Comparison of ENCODE assay signal across 11 mouse cellular contexts in the genomic region with DNA sequence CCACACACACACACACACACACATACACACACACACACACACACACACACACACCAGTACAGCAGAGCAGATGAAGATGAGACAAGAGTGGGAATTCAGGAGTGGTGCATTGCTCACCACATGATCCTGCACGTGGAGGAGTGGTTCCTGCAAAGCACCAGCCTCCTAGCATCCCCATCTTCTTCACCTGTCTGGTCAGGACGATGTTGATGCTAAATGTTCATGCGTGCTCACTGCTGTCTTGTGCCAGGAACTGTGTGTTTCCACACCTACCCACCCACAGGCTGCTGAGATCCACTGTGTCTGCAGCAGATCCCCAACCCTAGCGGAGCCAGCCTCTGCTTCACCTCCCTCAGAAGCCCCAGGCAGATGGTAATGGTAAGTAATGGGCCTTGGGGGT.
A peak's percentile ranks its signal among the peaks of the same experiment; 100 is the strongest.
DNase-seq lines count a peak whose midpoint lies in the region; ATAC-seq and TF ChIP-seq lines count a peak whose summit lies in the region.
"Had no signal": no experiment of that assay in that cellular context is flagged by ENCODE, and none has a peak within 500 bp of the region (broad histone marks: within the 10 kb centered on the region; RNA-seq: fewer than 3 reads in every experiment).

No protein-coding gene starts in this region.

- no peak for DNase-seq in forebrain, embryonic 11.5 days (ENCODE audit: low spot score)
- DNase-seq in left cerebral cortex, adult 2 months (ENCODE audit: extremely low spot score in 1 of 2, low spot score in 2 of 2), result peak in 1 of 2 experiments; percentile 43
- DNase-seq in left cerebral cortex, postnatal 10 days (ENCODE audit: extremely low spot score in 1 of 2, low spot score in 2 of 2), result no peak
- DNase-seq in spleen, postnatal 10 days (ENCODE audit: low spot score in 2 of 2), result no peak

- H3K9me3 ChIP-seq in forebrain, embryonic 11.5 days (ENCODE audit: control insufficient read depth, low read length), result no peaks in the 10 kb centered on the region
- H3K9me3 ChIP-seq in forebrain, embryonic 16.5 days (ENCODE audit: control insufficient read depth, low read length), result no peaks in the 10 kb centered on the region
- H3K9me3 ChIP-seq in forebrain, embryonic 15.5 days, result no peaks in the 10 kb centered on the region
- H3K9me3 ChIP-seq in midbrain, embryonic 16.5 days (replicated peaks; ENCODE audit: control insufficient read depth, low read length, poor library complexity, severe bottlenecking), result no peaks in the 10 kb centered on the region

- intact Hi-C loops in left cerebral cortex, adult 2 months (cut with DNase I), result loop anchor here (5.0 kb wide), 3 partner anchors 94 to 494 kb away; partner anchors contain the start of gene Cacna1e
- intact Hi-C loops in left cerebral cortex, postnatal 10 days (cut with DNase I), result loop anchor here (1.0 to 10.0 kb wide), 3 partner anchors 218 to 506 kb away; no protein-coding TSS in a partner anchor

- 72% methylated on average over 4 of the region's 4 CpGs for WGBS in forebrain, embryonic 11.5 days
- WGBS in forebrain, embryonic 16.5 days, result 79% methylated on average over 4 of the region's 4 CpGs
- WGBS in forebrain, embryonic 15.5 days, result 82% methylated on average over 4 of the region's 4 CpGs
- WGBS in midbrain, embryonic 16.5 days, result 69% methylated on average over 4 of the region's 4 CpGs

- H3K4me3 ChIP-seq in forebrain, embryonic 11.5 days (ENCODE audit: low read depth, low read length), result no peak overlapping the region
- no peak overlapping the region for H3K4me3 ChIP-seq in forebrain, embryonic 16.5 days (replicated peaks; ENCODE audit: low read length)
- H3K4me3 ChIP-seq in left cerebral cortex, adult 2 months, result no peak overlapping the region
- no peak overlapping the region for H3K4me3 ChIP-seq in forebrain, embryonic 15.5 days
- no peak overlapping the region for H3K4me3 ChIP-seq in midbrain, embryonic 16.5 days (ENCODE audit: low read depth, low read length)
- H3K4me3 ChIP-seq: erythroblast, embryonic 14.5 days had no signal

- no peak overlapping the region for H3K4me2 ChIP-seq in forebrain, embryonic 11.5 days (ENCODE audit: low read depth, low read length, severe bottlenecking)
- no peak overlapping the region for H3K4me2 ChIP-seq in forebrain, embryonic 16.5 days (ENCODE audit: low read length)
- no peak overlapping the region for H3K4me2 ChIP-seq in forebrain, embryonic 15.5 days (replicated peaks)
- no peak overlapping the region for H3K4me2 ChIP-seq in midbrain, embryonic 16.5 days (ENCODE audit: low read length)

- no peaks in the 10 kb centered on the region for H3K4me1 ChIP-seq in forebrain, embryonic 11.5 days (replicated peaks; ENCODE audit: control insufficient read depth, insufficient read depth, low read length)
- H3K4me1 ChIP-seq in forebrain, embryonic 16.5 days (replicated peaks; ENCODE audit: control insufficient read depth, insufficient read depth, low read length), result peaks cover 14% of the 10 kb centered on the region
- H3K4me1 ChIP-seq in forebrain, embryonic 15.5 days, result peaks cover 34% of the 10 kb centered on the region
- H3K4me1 ChIP-seq in midbrain, embryonic 16.5 days (ENCODE audit: control insufficient read depth, insufficient read depth, low read length), result peaks cover 10% of the 10 kb centered on the region; the same call in 1 of the 2 replicates

- no peak overlapping the region for H3K27ac ChIP-seq in forebrain, embryonic 11.5 days (ENCODE audit: low read depth, low read length)
- no peak overlapping the region for H3K27ac ChIP-seq in forebrain, embryonic 16.5 days (ENCODE audit: low read length)
- peak overlapping the region; percentile 36; the same call in 1 of the 2 replicates for H3K27ac ChIP-seq in left cerebral cortex, adult 2 months
- no peak overlapping the region for H3K27ac ChIP-seq in forebrain, embryonic 15.5 days (replicated peaks)
- H3K27ac ChIP-seq in midbrain, embryonic 16.5 days (ENCODE audit: low read length), result no peak overlapping the region
- H3K27ac ChIP-seq: liver, embryonic 14.5 days had no signal

- H3K9ac ChIP-seq in forebrain, embryonic 11.5 days (ENCODE audit: low read length), result no peak overlapping the region
- H3K9ac ChIP-seq in forebrain, embryonic 16.5 days (replicated peaks; ENCODE audit: low read depth, low read length), result no peak overlapping the region
- no peak overlapping the region for H3K9ac ChIP-seq in forebrain, embryonic 15.5 days (replicated peaks)
- H3K9ac ChIP-seq in midbrain, embryonic 16.5 days (ENCODE audit: low read depth, low read length), result no peak overlapping the region
- H3K9ac ChIP-seq: liver, embryonic 14.5 days had no signal

- TF ChIP-seq CTCF in left cerebral cortex, adult 2 months (IDR thresholded peaks at IDR 0.05), result no peak

- H3K36me3 ChIP-seq in forebrain, embryonic 11.5 days (ENCODE audit: control insufficient read depth, insufficient read depth, low read length), result no peaks in the 10 kb centered on the region
- no peaks in the 10 kb centered on the region for H3K36me3 ChIP-seq in forebrain, embryonic 16.5 days (ENCODE audit: control insufficient read depth, insufficient read depth)
- H3K36me3 ChIP-seq in forebrain, embryonic 15.5 days, result no peaks in the 10 kb centered on the region
- H3K36me3 ChIP-seq in midbrain, embryonic 16.5 days (ENCODE audit: control insufficient read depth, insufficient read depth, low read length), result no peaks in the 10 kb centered on the region

- H3K27me3 ChIP-seq in forebrain, embryonic 11.5 days (ENCODE audit: control insufficient read depth, insufficient read depth, low read length), result no peaks in the 10 kb centered on the region
- no peaks in the 10 kb centered on the region for H3K27me3 ChIP-seq in forebrain, embryonic 16.5 days (replicated peaks; ENCODE audit: control insufficient read depth, insufficient read depth, low read length)
- no peaks in the 10 kb centered on the region for H3K27me3 ChIP-seq in forebrain, embryonic 15.5 days
- H3K27me3 ChIP-seq in midbrain, embryonic 16.5 days (ENCODE audit: control insufficient read depth, insufficient read depth, low read depth, low read length), result no peaks in the 10 kb centered on the region

- ATAC-seq in forebrain, embryonic 11.5 days (replicated peaks; ENCODE audit: low FRiP score), result peak; percentile 1; the same call in 1 of the 2 replicates
- no peak for ATAC-seq in forebrain, embryonic 16.5 days
- ATAC-seq in forebrain, embryonic 15.5 days (replicated peaks), result 0 out of 2 replicates have a peak, but pooled peaks have one; percentile 8
- ATAC-seq in midbrain, embryonic 16.5 days, result peak; percentile 9
- ATAC-seq in cerebellum, adult (ENCODE audit: insufficient number of reproducible peaks, low FRiP score, low TSS enrichment), result no peak
- ATAC-seq: intestine, postnatal 0 days had no signal

Comparison
In these comparisons a context has a peak if more than half of its experiments do, and no peak if none do; other contexts are left out.
1. ATAC-seq: peak in forebrain, embryonic 11.5 days (single experiment), forebrain, embryonic 15.5 days (single experiment) and midbrain, embryonic 16.5 days (single experiment); none in forebrain, embryonic 16.5 days (single experiment) and cerebellum, adult (single experiment).